In genomic region chr4:101513251-101513650, GRCm38 (mm10) we compare ENCODE assay signal across 22 mouse cellular contexts. TPM values are rescaled to one million over a fixed set of nuclear protein-coding genes. Genes with fewer than 3 reads are reported as not detected.
DNase-seq lines count a peak whose midpoint lies in the region; ATAC-seq and TF ChIP-seq lines count a peak whose summit lies in the region.
"Had no signal": no experiment of that assay in that cellular context is flagged by ENCODE, and none has a peak within 500 bp of the region (broad histone marks: within the 10 kb centered on the region; RNA-seq: fewer than 3 reads in every experiment).

No protein-coding gene starts in this region.

- TF ChIP-seq EP300 in CH12.LX (IDR thresholded peaks at IDR 0.05; ENCODE audit: low read length), result no peak

- no peak overlapping the region for H3K4me3 ChIP-seq in layer of hippocampus, adult 2 months
- no peak overlapping the region for H3K4me3 ChIP-seq in CH12.LX (replicated peaks in 1 of 3; ENCODE audit: low read depth in 2 of 3, low read length in 2 of 3, poor library complexity in 1 of 3)
- no peak overlapping the region for H3K4me3 ChIP-seq in cortical plate, adult 2 months (ENCODE audit: insufficient read depth, low read length)
- no peak overlapping the region for H3K4me3 ChIP-seq in gastrocnemius, adult 2 months
- H3K4me3 ChIP-seq: heart, embryonic 15.5 days had no signal

- H3K36me3 ChIP-seq in CH12.LX (replicated peaks in 1 of 2; ENCODE audit: control insufficient read depth in 1 of 2, insufficient read depth in 1 of 2, low read length in 1 of 2), result no peaks in the 10 kb centered on the region
- H3K36me3 ChIP-seq: heart, embryonic 15.5 days had no signal

- DNase-seq in CD4-positive, CD25-positive, alpha-beta regulatory T cell, adult 2 months (ENCODE audit: low read depth, low spot score), result peak; percentile 39
- no peak for DNase-seq in layer of hippocampus, adult 2 months (ENCODE audit: low spot score in 2 of 2)
- DNase-seq in layer of hippocampus, adult 11-12 months (ENCODE audit: low spot score), result no peak
- DNase-seq in CH12.LX (ENCODE audit: extremely low read depth), result peak; percentile 3
- no peak for DNase-seq in frontal cortex, postnatal 14 days (ENCODE audit: low spot score in 2 of 2)
- DNase-seq in gastrocnemius, adult 2 months, result no peak
- DNase-seq: adrenal gland, postnatal 14 days; cerebellum, adult 11 months; cerebellum, postnatal 10 days; embryo, embryonic 11 days; heart, adult 18-20 months; kidney, adult 9 months; kidney, postnatal 4 days; lung, adult 2 months; lung, postnatal 36 days; retina, postnatal 1 day; right cerebral cortex, postnatal 4 days; thymus, postnatal 4 days had no signal

- no peak for TF ChIP-seq POLR2A in CH12.LX (IDR thresholded peaks at IDR 0.05; ENCODE audit: low read depth, low read length)
- no peak for TF ChIP-seq POLR2A in cortical plate, adult 2 months (IDR thresholded peaks at IDR 0.05; ENCODE audit: extremely low read depth, insufficient read depth, low read length)

- no peaks in the 10 kb centered on the region for H3K79me2 ChIP-seq in CH12.LX (replicated peaks; ENCODE audit: control insufficient read depth, extremely low read depth, insufficient read depth, poor library complexity, severe bottlenecking)

- dilution Hi-C loops in CH12.LX (cut with MboI; ENCODE audit: extremely low pct_ligation_motif_present, extremely low pct_unique_long_range_greater_than_20kb, low sequenced_read_pairs), result no loop called here

- TF ChIP-seq CTCF in layer of hippocampus, adult 2 months (conservative IDR thresholded peaks at IDR 0.05), result peak; percentile 63
- peak in 1 of 2 experiments; percentile 53; a peak in 2 of 4 replicates for TF ChIP-seq CTCF in CH12.LX (conservative IDR thresholded peaks at IDR 0.05 in 1 of 2, IDR thresholded peaks at IDR 0.05 in 1 of 2; ENCODE audit: low read depth in 2 of 2, low read length in 2 of 2)
- TF ChIP-seq CTCF in cortical plate, adult 2 months (IDR thresholded peaks at IDR 0.05; ENCODE audit: extremely low read depth, insufficient read depth, low read length), result peak; percentile 4; the same call in 1 of the 2 replicates
- TF ChIP-seq CTCF in gastrocnemius, adult 2 months (IDR thresholded peaks at IDR 0.05), result no peak

- no peaks in the 10 kb centered on the region for H3K9me3 ChIP-seq in CH12.LX (replicated peaks; ENCODE audit: low read length)
- H3K9me3 ChIP-seq: heart, embryonic 15.5 days had no signal

- no peaks in the 10 kb centered on the region for H3K27me3 ChIP-seq in CH12.LX (replicated peaks)

- no peak for ATAC-seq in CD4-positive, CD25-positive, alpha-beta regulatory T cell, adult 4 months
- ATAC-seq: inflammation-experienced regulatory T-cells, adult 6 months had no signal

- peak; percentile 52 for TF ChIP-seq RAD21 in CH12.LX (IDR thresholded peaks at IDR 0.05; ENCODE audit: low read depth, low read length)

- in situ Hi-C loops in CH12.LX (cut with MboI; ENCODE audit: low pct_ligation_motif_present, low pct_unique_long_range_greater_than_20kb, low sequenced_read_pairs), result no loop called here

- H3K4me2 ChIP-seq in CH12.LX (ENCODE audit: insufficient read depth, low read depth, poor library complexity, severe bottlenecking), result no peak overlapping the region
- H3K4me2 ChIP-seq: heart, embryonic 15.5 days had no signal

- intact Hi-C loops in gastrocnemius, adult 2 months (cut with DNase I), result no loop called here

- H3K27ac ChIP-seq in layer of hippocampus, adult 2 months, result no peak overlapping the region
- H3K27ac ChIP-seq in CH12.LX (ENCODE audit: insufficient read depth, low read depth), result no peak overlapping the region
- H3K27ac ChIP-seq in cortical plate, adult 2 months (ENCODE audit: insufficient read depth, low read length), result no peak overlapping the region
- H3K27ac ChIP-seq in gastrocnemius, adult 2 months, result no peak overlapping the region
- H3K27ac ChIP-seq: heart, embryonic 15.5 days had no signal

- H3K9ac ChIP-seq in CH12.LX (ENCODE audit: insufficient read depth, low read depth), result no peak overlapping the region
- H3K9ac ChIP-seq: heart, embryonic 15.5 days had no signal

- no peaks in the 10 kb centered on the region for H3K4me1 ChIP-seq in CH12.LX (ENCODE audit: control insufficient read depth in 1 of 2, insufficient read depth in 2 of 2)
- H3K4me1 ChIP-seq in cortical plate, adult 2 months (ENCODE audit: control insufficient read depth, insufficient read depth, low read length), result peaks cover 18% of the 10 kb centered on the region

TF ChIP-seq in CH12.LX, 34 proteins besides CTCF, POLR2A, EP300 and RAD21:
- TF ChIP-seq ZKSCAN1 (IDR thresholded peaks at IDR 0.05; ENCODE audit: borderline replicate concordance, low read depth, low read length) (no peak), SMC3 (IDR thresholded peaks at IDR 0.05; ENCODE audit: low read depth, low read length) (peak; percentile 37; the same call in 1 of the 2 replicates)

RNA-seq across cellular contexts. Expression of gene Dnajc6, which starts 16.8 kb away (rescaled TPM):
- 1 to 10 TPM; 2.3 to 3.1 TPM for polyA plus RNA-seq in CD4-positive, CD25-positive, alpha-beta regulatory T cell, adult 4 months (2017; shearing (Covaris generic))
- total RNA-seq in layer of hippocampus, adult 2 months (2021), result 100 to 1,000 TPM; 291 to 316 TPM
- total RNA-seq in CH12.LX (2012; rRNA removed), result not detected in 2 replicates
- total RNA-seq in CH12.LX (2014; rRNA removed), result not detected in 2 replicates
- polyA plus RNA-seq in CH12.LX (2012; ENCODE audit: insufficient read length, low read depth), result not detected in 2 replicates
- 144 and 145 TPM in 2 replicates for polyA plus RNA-seq in cortical plate, adult 2 months (2012; rRNA removed)
- total RNA-seq in gastrocnemius, adult 2 months (2021), result under 1 TPM; 0.08 to 0.28 TPM

Comparison
In these comparisons a context has a peak if more than half of its experiments do, and no peak if none do; other contexts are left out.
1. DNase-seq: peak in CD4-positive, CD25-positive, alpha-beta regulatory T cell, adult 2 months (single experiment) and CH12.LX (single experiment); none in layer of hippocampus, adult 2 months (0 of 2), layer of hippocampus, adult 11-12 months (single experiment), frontal cortex, postnatal 14 days (0 of 2) and gastrocnemius, adult 2 months (single experiment).
2. RNA of gene Dnajc6, which starts 16.8 kb away (total RNA-seq): 291 to 316 TPM in layer of hippocampus, adult 2 months; 0.08 to 0.28 TPM in gastrocnemius, adult 2 months and not detected in CH12.LX; every median in the first group is over 100 times any median in the second.